Mouse (Mus musculus) hindbrain, embryonic 11.5 days (tissue): ENCODE results near the gene E130114P18Rik. TPM values are rescaled to one million over a fixed set of nuclear protein-coding genes. Genes with fewer than 3 reads are reported as not detected.
A peak's percentile ranks its signal among the peaks of the same experiment; 100 is the strongest.

ENCODE experiments used
- ATAC-seq: fragments of 200-750 bp; cut with Nextera tagmentation; 2 replicates; pipeline ENCODE4 v1.8.0; 2017; ENCODE audit warnings: mild to moderate bottlenecking, moderate TSS enrichment, moderate library complexity; ENCODE audit not compliant: low FRiP score
- DNase-seq: peaks from one replicate; pipeline ENCODE4 v3.0.0-alpha.2; 2015; ENCODE audit warnings: low spot score
- H3K27ac ChIP-seq: fragments of 300-500 bp; sonication (generic); 2 replicates; pipeline ENCODE4 v1.5.1; 2014; ENCODE audit warnings: mild to moderate bottlenecking, low read depth, low read length
- H3K27me3 ChIP-seq: fragments of 300-500 bp; sonication (generic); 2 replicates; pipeline ENCODE4 v1.6.1; 2014; ENCODE audit warnings: mild to moderate bottlenecking, low read length, moderate library complexity, mixed read lengths; ENCODE audit not compliant: control insufficient read depth, insufficient read depth
- H3K36me3 ChIP-seq: fragments of 300-500 bp; sonication (generic); 2 replicates; pipeline ENCODE4 v1.6.1; 2014; ENCODE audit warnings: mild to moderate bottlenecking, low read length, moderate library complexity, mixed read lengths; ENCODE audit not compliant: control insufficient read depth, insufficient read depth
- H3K4me1 ChIP-seq: fragments of 300-500 bp; sonication (generic); replicated peaks from 2 replicates; pipeline ENCODE4 v1.6.1; 2014; ENCODE audit warnings: low read length, mixed read lengths; ENCODE audit not compliant: control insufficient read depth, insufficient read depth
- H3K4me2 ChIP-seq: fragments of 300-500 bp; sonication (generic); replicated peaks from 2 replicates; pipeline ENCODE4 v1.6.1; 2014; ENCODE audit warnings: mild to moderate bottlenecking, low read depth, low read length
- H3K4me3 ChIP-seq: fragments of 300-500 bp; sonication (generic); 2 replicates; pipeline ENCODE4 v1.5.1; 2014; ENCODE audit warnings: low read depth, low read length
- H3K9ac ChIP-seq: fragments of 300-500 bp; sonication (generic); 2 replicates; pipeline ENCODE4 v1.6.1; 2014; ENCODE audit warnings: low read depth, low read length
- H3K9me3 ChIP-seq: fragments of 300-500 bp; sonication (generic); 2 replicates; pipeline ENCODE4 v1.6.1; 2016; ENCODE audit warnings: low read length; ENCODE audit not compliant: control insufficient read depth
- WGBS: fragments of 180-500 bp; shearing (Covaris S2); extraction: QIAGEN DNeasy Blood & Tissue Kit; methylation state at CpG from one replicate; pipeline ENCODE4 v1.1.7; 2014; 5-methylcytosine and 5-hydroxymethylcytosine counted together
- polyA plus RNA-seq: library from polyadenylated mRNA; unstranded; fragments of >200 nt; fragmentation: Nextera tagmentation; extraction: Ambion mirVana; gene quantifications from 2 replicates; pipeline ENCODE4 v1.2.1, GENCODE M21; 2014

Gene E130114P18Rik
- polyA plus RNA-seq, 1 experiment from 2014 or later: 28.5 TPM

DNA sequence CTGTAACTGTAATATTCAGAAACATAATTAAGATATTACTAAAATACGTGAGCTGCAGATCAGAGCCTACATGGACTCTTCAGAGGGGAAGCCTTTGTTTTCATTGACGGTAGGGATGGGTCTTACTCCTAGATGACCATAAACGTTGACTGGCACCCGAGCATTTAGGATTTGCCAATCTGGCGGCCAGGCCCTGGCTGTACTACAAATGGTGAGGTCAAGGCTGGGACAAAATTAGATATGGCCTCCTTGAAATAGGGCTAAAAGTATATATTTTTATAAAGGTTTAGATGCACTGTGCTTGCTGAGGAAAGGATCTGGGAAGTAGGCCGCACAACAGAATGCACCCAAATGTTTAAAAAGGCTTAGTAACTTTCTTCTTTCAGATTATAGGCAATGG, 4.6 kb upstream of the E130114P18Rik start:
- no peak overlapping the region for H3K4me2 ChIP-seq

DNA sequence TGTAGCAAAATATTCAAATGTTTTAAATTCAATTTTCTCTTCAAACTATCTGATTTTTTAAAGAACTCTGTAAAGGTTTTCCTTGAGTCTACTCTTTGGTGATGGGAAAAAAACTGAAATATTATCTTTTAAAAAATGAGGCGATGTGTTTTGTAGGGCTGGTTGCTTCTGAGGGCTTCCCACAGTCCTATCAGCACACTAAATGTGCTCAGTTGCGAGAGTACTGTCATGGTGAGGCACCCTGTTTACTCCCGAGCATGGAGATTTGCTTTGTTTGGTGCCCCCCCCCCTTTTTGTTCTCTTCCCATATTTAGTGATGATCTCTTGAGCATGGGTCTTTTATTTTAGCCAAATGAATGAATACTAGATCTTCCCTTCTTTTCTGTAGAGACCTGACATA, 4.2 kb upstream of the E130114P18Rik start:
- H3K27me3 ChIP-seq: peaks cover 6% of the 10 kb centered on the region
- H3K9ac ChIP-seq: no peak overlapping the region
- no peaks in the 10 kb centered on the region for H3K4me1 ChIP-seq
- H3K4me2 ChIP-seq: no peak overlapping the region
- no peak overlapping the region for H3K4me3 ChIP-seq
- ATAC-seq: no peak
- no peaks in the 10 kb centered on the region for H3K36me3 ChIP-seq
- WGBS: 90% methylated on average over 3 of the region's 3 CpGs
- no peak overlapping the region for H3K27ac ChIP-seq
- no peaks in the 10 kb centered on the region for H3K9me3 ChIP-seq
- no peak for DNase-seq

More for the DNA sequence above, 4.6 kb upstream of the E130114P18Rik start:
- H3K4me1 ChIP-seq: no peaks in the 10 kb centered on the region
- H3K9me3 ChIP-seq: no peaks in the 10 kb centered on the region
- no peak overlapping the region for H3K9ac ChIP-seq
- no peak overlapping the region for H3K4me3 ChIP-seq
- 92% methylated on average over 6 of the region's 6 CpGs for WGBS
- H3K27ac ChIP-seq: no peak overlapping the region
- DNase-seq (no peak), ATAC-seq (no peak)
- no peaks in the 10 kb centered on the region for H3K36me3 ChIP-seq
- peaks cover 6% of the 10 kb centered on the region for H3K27me3 ChIP-seq

DNA sequence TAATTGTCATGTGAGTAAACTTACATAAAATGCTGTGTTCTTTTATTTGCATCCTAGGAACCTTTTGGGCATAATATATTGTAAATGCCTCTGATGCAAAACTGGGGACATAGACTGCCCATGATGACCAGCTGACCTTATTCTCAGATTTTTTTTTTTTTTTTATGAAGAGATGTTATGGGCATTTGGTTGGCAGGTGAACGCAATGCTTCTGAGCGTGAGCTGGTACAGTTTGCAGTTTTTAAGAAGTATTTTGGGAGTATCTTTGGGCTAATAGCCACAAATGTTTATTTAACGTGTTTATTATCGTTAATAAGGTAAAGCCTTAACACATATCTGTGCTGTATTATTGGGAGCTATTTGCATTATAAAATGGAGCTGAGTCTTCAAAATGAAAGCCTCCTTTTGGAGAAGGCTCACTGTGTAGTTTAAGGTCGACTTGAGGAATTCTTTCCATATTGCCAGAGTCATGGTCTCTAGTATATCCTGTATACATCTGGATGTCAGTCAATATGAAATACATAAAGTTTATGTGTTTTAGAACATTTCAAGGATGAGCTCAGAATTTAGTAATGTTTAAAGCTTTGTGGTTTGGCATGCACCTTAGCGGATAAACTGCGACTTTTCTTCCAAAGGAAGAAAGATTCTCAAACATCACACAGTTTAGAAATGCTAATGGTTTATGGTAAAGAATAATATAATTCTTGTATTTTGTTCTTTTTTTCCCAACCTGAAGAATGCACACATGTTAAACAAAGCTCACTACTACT, 3.0 kb upstream of the E130114P18Rik start:
- Histone ChIP-seq H3K9ac (no peak overlapping the region), H3K4me1 (no peaks in the 10 kb centered on the region), H3K27me3 (peaks cover 15% of the 10 kb centered on the region), H3K4me3 (no peak overlapping the region), H3K9me3 (no peaks in the 10 kb centered on the region), H3K27ac (no peak overlapping the region), H3K36me3 (no peaks in the 10 kb centered on the region), H3K4me2 (no peak overlapping the region)
- 78% methylated on average over 7 of the region's 7 CpGs for WGBS
- DNase-seq (no peak), ATAC-seq (no peak)

DNA sequence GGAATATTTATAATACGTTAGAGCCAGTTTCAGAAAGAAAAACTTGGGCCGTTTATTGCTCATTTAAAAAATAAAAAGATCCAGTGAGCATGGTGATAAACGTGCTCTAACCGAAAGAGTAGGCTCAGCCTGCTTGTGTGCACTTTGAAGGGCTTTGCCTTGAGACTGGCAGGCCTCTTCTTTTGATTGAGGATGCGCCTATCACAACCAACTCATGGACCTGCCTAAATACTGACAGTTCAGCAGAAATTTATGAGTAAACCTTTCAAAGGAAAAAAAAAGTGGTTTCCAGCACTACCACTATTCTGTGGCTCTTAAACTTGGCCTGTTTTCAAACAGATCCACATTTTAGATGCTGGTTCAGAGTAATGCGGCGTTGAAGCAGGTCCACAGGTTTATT, 2.1 kb upstream of the E130114P18Rik start:
- Histone ChIP-seq H3K9me3 (no peaks in the 10 kb centered on the region), H3K4me1 (no peaks in the 10 kb centered on the region), H3K4me3 (peak overlapping the region; percentile 94), H3K9ac (no peak overlapping the region), H3K27me3 (peaks cover 14% of the 10 kb centered on the region; the same call in 1 of the 2 replicates), H3K4me2 (peak overlapping the region; percentile 38), H3K36me3 (no peaks in the 10 kb centered on the region), H3K27ac (no peak overlapping the region)
- 37% methylated on average over 7 of the region's 7 CpGs for WGBS
- ATAC-seq (no peak), DNase-seq (peak; percentile 31)

DNA sequence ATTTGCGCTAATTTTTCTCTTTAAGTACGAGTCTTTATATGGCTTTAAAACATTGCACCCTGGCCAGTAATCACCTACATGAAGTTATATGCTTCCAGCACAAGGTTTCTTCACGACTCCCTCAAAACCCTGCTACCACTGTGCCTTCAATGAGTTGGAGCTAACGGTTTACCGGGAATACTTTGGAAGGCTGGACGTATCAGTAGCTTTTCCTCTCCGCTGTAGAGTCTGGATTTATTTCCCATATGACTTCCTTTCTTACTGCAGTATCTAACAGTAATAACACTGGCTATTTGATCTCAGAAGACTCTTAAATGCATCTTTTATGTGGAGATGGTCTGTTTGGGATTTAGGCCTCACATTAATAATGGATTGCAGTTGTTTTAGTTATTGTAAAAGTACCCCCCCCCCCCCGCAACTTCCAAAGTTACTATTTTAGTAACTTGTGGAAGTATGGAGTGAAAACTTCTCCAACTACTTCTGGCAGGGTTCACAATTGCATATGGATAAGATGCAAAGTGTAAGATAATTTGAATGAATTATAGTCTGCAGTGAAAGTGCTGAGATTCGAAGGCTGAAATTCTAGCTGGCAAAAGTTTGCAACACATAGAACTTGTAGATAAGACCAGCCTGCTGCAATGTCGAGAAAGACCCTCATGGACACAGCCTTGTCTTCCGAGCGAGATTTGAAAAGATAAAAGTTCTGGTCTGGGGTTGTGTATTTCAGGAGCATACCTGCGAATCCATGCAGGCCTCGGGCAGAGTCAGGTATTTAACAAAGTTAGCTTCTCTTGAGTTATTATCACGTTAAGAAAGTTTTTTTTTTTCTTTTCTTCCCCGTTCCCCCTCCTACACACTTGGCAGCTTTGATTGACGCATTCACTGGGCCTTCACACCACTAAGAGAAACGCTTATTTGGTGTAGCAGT, 1.4 kb upstream of the E130114P18Rik start:
- no peaks in the 10 kb centered on the region for H3K4me1 ChIP-seq
- WGBS: 7% methylated on average over 18 of the region's 18 CpGs
- H3K27ac ChIP-seq: peak overlapping the region; percentile 73
- H3K9me3 ChIP-seq: no peaks in the 10 kb centered on the region
- H3K9ac ChIP-seq: peak overlapping the region; percentile 97
- peak overlapping the region; percentile 94 for H3K4me3 ChIP-seq
- H3K36me3 ChIP-seq: no peaks in the 10 kb centered on the region
- peaks cover 14% of the 10 kb centered on the region; the same call in 1 of the 2 replicates for H3K27me3 ChIP-seq
- peak overlapping the region; percentile 38 for H3K4me2 ChIP-seq
- ATAC-seq (no peak), DNase-seq (peak; percentile 42)

DNA sequence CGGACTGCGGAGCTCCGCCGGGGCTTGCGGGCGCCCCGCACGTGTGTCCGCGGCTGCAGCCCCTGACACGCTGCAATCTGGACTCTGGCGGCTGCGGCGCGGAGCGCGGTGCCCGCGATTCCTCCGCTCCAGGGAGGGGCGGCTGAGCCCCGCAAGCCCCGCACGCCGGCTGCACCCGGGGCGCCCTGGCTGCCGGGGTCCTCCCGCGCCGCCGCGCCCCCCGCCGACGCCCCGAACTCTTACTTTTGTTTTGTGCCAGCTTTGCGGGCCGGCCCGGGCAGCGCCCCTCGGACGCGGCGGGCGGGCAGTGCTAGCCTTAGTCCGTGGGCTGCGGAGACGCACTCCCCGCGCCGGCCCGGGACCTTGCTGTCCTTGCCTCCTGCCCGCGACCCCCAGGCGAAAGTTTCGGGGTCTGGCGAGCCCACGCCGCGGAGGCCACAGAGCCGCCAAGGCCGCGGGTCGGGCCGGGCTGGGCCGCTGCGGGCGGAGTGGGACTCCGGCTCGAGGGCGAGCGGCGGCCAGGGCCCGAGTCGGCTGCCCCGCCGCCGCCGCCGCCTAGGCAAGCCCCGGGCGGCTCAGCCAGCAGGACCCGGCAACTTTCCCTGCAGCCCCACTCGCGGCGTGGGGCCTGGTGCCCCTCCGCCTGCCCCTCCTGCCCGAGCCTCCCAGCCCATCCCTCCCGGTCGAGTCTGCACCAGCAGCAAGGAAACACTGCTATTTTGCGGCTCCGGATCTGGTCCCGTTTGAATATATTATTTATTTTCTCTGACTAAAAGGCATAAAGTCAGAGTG, 529 bp upstream of the E130114P18Rik start:
- ATAC-seq: peak; percentile 25
- no peaks in the 10 kb centered on the region for H3K9me3 ChIP-seq

DNA sequence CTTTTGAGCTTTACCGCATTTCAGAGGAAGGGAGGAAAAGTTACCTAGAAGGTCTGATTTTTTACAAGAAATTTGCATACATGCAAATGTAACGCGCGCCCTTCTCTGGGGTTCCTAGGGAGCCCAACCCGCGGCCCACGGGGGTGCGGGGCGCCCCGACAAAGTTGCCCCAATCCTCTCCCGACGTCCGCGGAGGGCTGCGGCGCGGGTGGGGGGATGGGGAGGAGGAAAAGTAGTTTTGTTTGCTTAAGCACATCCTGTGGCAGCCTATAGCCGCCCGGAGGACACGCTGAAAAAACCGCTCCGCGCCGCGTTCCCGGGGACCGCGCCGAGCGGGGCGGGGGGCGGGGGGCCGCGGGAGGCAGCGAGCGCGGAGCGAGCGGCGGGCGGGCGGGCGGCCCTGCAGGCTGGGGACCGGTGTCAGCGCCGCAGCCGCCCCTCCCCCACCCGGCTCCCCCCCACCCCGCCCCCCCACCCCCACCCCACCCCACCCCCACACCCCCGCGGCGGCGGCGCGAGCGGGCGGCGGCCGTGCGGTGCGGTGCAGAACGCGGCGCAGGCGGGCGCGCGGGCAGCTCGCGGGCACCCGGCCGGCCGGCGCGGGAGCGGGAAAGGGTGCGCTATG, 685 bp downstream of the E130114P18Rik start:
- peak overlapping the region; percentile 94 for H3K4me3 ChIP-seq
- H3K36me3 ChIP-seq: no peaks in the 10 kb centered on the region
- H3K4me2 ChIP-seq: peak overlapping the region; percentile 38
- H3K27me3 ChIP-seq: peaks cover 14% of the 10 kb centered on the region; the same call in 1 of the 2 replicates
- no peaks in the 10 kb centered on the region for H3K9me3 ChIP-seq
- no peaks in the 10 kb centered on the region; the same call in 1 of the 2 replicates for H3K4me1 ChIP-seq
- peak overlapping the region; percentile 73 for H3K27ac ChIP-seq
- DNase-seq (peak; percentile 76), ATAC-seq (peak; percentile 48)
- peak overlapping the region; percentile 97 for H3K9ac ChIP-seq
- WGBS: under 1% methylated on average over 41 of the region's 77 CpGs

More for the DNA sequence above, 529 bp upstream of the E130114P18Rik start:
- Histone ChIP-seq H3K36me3 (no peaks in the 10 kb centered on the region), H3K27ac (peak overlapping the region; percentile 73), H3K27me3 (peaks cover 14% of the 10 kb centered on the region; the same call in 1 of the 2 replicates), H3K9ac (peak overlapping the region; percentile 97), H3K4me3 (peak overlapping the region; percentile 94), H3K4me2 (peak overlapping the region; percentile 38), H3K4me1 (no peaks in the 10 kb centered on the region; the same call in 1 of the 2 replicates)
- DNase-seq: peak; percentile 72
- under 1% methylated on average over 80 of the region's 94 CpGs for WGBS
